ENCODE assay signal across 24 mouse cellular contexts in the genomic region with DNA sequence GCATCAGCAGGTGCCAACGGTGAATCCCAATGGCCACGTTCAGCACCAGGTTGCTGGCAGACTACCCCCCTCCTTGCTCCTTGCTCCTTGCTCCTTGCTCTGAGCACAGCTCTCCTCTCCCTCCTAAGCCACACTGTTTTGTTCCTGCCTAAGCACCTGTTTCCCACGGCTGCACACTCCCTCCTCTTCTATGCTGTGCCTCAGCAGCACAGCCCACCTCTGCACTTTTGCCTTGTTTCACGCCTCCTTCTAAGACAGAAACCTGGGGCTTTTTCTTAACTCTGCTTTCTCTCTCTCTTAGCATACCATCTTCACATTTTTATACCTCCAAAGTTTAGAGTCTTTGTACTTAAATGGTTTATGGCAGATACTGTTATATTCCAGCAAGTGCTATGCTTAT. TPM values are rescaled to one million over a fixed set of nuclear protein-coding genes. Genes with fewer than 3 reads are reported as not detected.
A peak's percentile ranks its signal among the peaks of the same experiment; 100 is the strongest.
DNase-seq lines count a peak whose midpoint lies in the region; ATAC-seq and TF ChIP-seq lines count a peak whose summit lies in the region.
"Had no signal": no experiment of that assay in that cellular context is flagged by ENCODE, and none has a peak within 500 bp of the region (broad histone marks: within the 10 kb centered on the region; RNA-seq: fewer than 3 reads in every experiment).

No protein-coding gene starts in this region.

- peak; percentile 52; the same call in 1 of the 2 replicates for ATAC-seq in frontal cortex, adult (ENCODE audit: low TSS enrichment)
- ATAC-seq in liver, embryonic 16.5 days (ENCODE audit: low read depth) = peak; percentile 27; the same call in 1 of the 2 replicates
- ATAC-seq in liver, postnatal 0 days = no peak
- ATAC-seq in megakaryocyte progenitor cell, adult 5-6 weeks (replicated peaks; ENCODE audit: poor library complexity) = 0 out of 2 replicates have a peak, but pooled peaks have one; percentile 26
- ATAC-seq: activated CD4-positive, CD25-positive, alpha-beta regulatory T cell, adult 4 months; forebrain, embryonic 14.5 days; forebrain, postnatal 0 days; hindbrain, embryonic 16.5 days had no signal

- no peaks in the 10 kb centered on the region for H3K27me3 ChIP-seq in liver, embryonic 16.5 days (ENCODE audit: control insufficient read depth, insufficient read depth, low read depth, low read length)
- no peaks in the 10 kb centered on the region for H3K27me3 ChIP-seq in liver, postnatal 0 days (ENCODE audit: insufficient read depth, low read length)
- H3K27me3 ChIP-seq: embryonic facial prominence, embryonic 12.5 days; embryonic facial prominence, embryonic 15.5 days; hindbrain, embryonic 13.5 days had no signal

- DNase-seq in frontal cortex, postnatal 14 days (ENCODE audit: low spot score in 2 of 2) = no peak
- no peak for DNase-seq in liver, postnatal 0 days
- DNase-seq in lung, postnatal 14 days = no peak
- DNase-seq: adrenal gland, adult 8-10 months; adrenal gland, postnatal 25 days; cerebellum, adult 11 months; cerebellum, adult 2 months; cerebellum, adult 9-11 months; cerebellum, postnatal 25 days; forebrain, postnatal 0 days; gastrocnemius, postnatal 10 days; gastrocnemius, postnatal 36 days; heart, adult 2 months had no signal

- TF ChIP-seq CTCF in liver, postnatal 0 days (IDR thresholded peaks at IDR 0.05; ENCODE audit: low read depth) = no peak

- WGBS in liver, embryonic 16.5 days (ENCODE audit: insufficient replicate concordance) = 75% methylated on average over 4 of the region's 4 CpGs
- 90% methylated on average over 4 of the region's 4 CpGs for WGBS in liver, postnatal 0 days (ENCODE audit: insufficient replicate concordance)

- H3K9ac ChIP-seq in liver, embryonic 16.5 days (ENCODE audit: low read depth, low read length) = no peak overlapping the region
- H3K9ac ChIP-seq in liver, postnatal 0 days (replicated peaks) = no peak overlapping the region
- H3K9ac ChIP-seq: embryonic facial prominence, embryonic 12.5 days; embryonic facial prominence, embryonic 15.5 days; forebrain, postnatal 0 days; hindbrain, embryonic 13.5 days had no signal

- H3K4me2 ChIP-seq in liver, embryonic 16.5 days (ENCODE audit: low read depth, low read length) = no peak overlapping the region
- H3K4me2 ChIP-seq in liver, postnatal 0 days (ENCODE audit: low read depth, low read length) = no peak overlapping the region
- H3K4me2 ChIP-seq: embryonic facial prominence, embryonic 12.5 days; embryonic facial prominence, embryonic 15.5 days; heart, embryonic 11.5 days; hindbrain, embryonic 13.5 days had no signal

- no peaks in the 10 kb centered on the region for H3K9me3 ChIP-seq in liver, embryonic 16.5 days (replicated peaks; ENCODE audit: control insufficient read depth, low read length)
- no peaks in the 10 kb centered on the region for H3K9me3 ChIP-seq in liver, postnatal 0 days (ENCODE audit: low read length)
- H3K9me3 ChIP-seq: embryonic facial prominence, embryonic 12.5 days; embryonic facial prominence, embryonic 15.5 days; hindbrain, embryonic 10.5 days; hindbrain, embryonic 13.5 days had no signal

- H3K4me1 ChIP-seq in liver, embryonic 16.5 days (ENCODE audit: control insufficient read depth, low read depth, low read length) = no peaks in the 10 kb centered on the region; the same call in 1 of the 2 replicates
- no peaks in the 10 kb centered on the region; the same call in 1 of the 2 replicates for H3K4me1 ChIP-seq in liver, postnatal 0 days (ENCODE audit: insufficient read depth)
- H3K4me1 ChIP-seq: embryonic facial prominence, embryonic 12.5 days; embryonic facial prominence, embryonic 15.5 days; hindbrain, embryonic 10.5 days; hindbrain, embryonic 13.5 days had no signal

- no peak overlapping the region for H3K4me3 ChIP-seq in liver, embryonic 16.5 days (ENCODE audit: low read depth, low read length)
- H3K4me3 ChIP-seq in liver, postnatal 0 days (ENCODE audit: low read depth, low read length) = no peak overlapping the region
- H3K4me3 ChIP-seq: embryonic facial prominence, embryonic 12.5 days; embryonic facial prominence, embryonic 15.5 days; heart, adult 2 months; hindbrain, embryonic 10.5 days; hindbrain, embryonic 13.5 days had no signal

- H3K36me3 ChIP-seq in liver, embryonic 16.5 days (ENCODE audit: control insufficient read depth, insufficient read depth) = no peaks in the 10 kb centered on the region
- peaks cover 5% of the 10 kb centered on the region; the same call in 1 of the 2 replicates for H3K36me3 ChIP-seq in liver, postnatal 0 days (replicated peaks; ENCODE audit: insufficient read depth, low read length)

- no peak overlapping the region for H3K27ac ChIP-seq in liver, embryonic 16.5 days (ENCODE audit: low read length)
- H3K27ac ChIP-seq in liver, postnatal 0 days (ENCODE audit: low read depth) = no peak overlapping the region
- H3K27ac ChIP-seq: embryonic facial prominence, embryonic 12.5 days; embryonic facial prominence, embryonic 15.5 days; heart, adult 2 months; hindbrain, embryonic 10.5 days; hindbrain, embryonic 13.5 days had no signal

- no peak for TF ChIP-seq EP300 in liver, postnatal 0 days (IDR thresholded peaks at IDR 0.05; ENCODE audit: low read depth)

RNA-seq across cellular contexts. Expression of a gene that starts 39.5 kb away (rescaled TPM):
- 2.6 and 2.8 TPM in 2 replicates for polyA plus RNA-seq in liver, embryonic 16.5 days (2015; fragmentation: Nextera tagmentation; extraction: Ambion mirVana)
- polyA plus RNA-seq in liver, postnatal 0 days (2015; fragmentation: Nextera tagmentation; extraction: Ambion mirVana) = 1.2 and 1.7 TPM in 2 replicates
- 21.0 and 21.9 TPM in 2 replicates for total RNA-seq in megakaryocyte progenitor cell, adult 5-6 weeks (2015)
- 35.2 and 42.5 TPM in 2 replicates for total RNA-seq in megakaryocyte progenitor cell, adult 5-6 weeks (2017)
